Mouse (Mus musculus): Measurements from ENCODE around the gene Duox1. TPM values are rescaled to one million over a fixed set of nuclear protein-coding genes. Genes with fewer than 3 reads are reported as not detected.
A peak's percentile ranks its signal among the peaks of the same experiment; 100 is the strongest.
"Not testable (repeated sequence)": the region's sequence is repeated elsewhere in the genome, so short reads cannot be mapped to it uniquely, and the experiment has no call there.

Duox1 gene
- total and polyA plus RNA-seq, 3 experiments: not detected

GRCm38 (mm10) chr2:122337291-122337690, 21.8 kb downstream of the Duox1 start:
- H3K4me3 ChIP-seq (ENCODE audit: low read depth, low read length): no peak overlapping the region
- peaks cover 13% of the 10 kb centered on the region for H3K27me3 ChIP-seq (ENCODE audit: insufficient read depth, low read length)
- no peaks in the 10 kb centered on the region for H3K36me3 ChIP-seq (replicated peaks)
- H3K9me3 ChIP-seq (replicated peaks): no peaks in the 10 kb centered on the region
- no peak for DNase-seq (ENCODE audit: low spot score)
- TF ChIP-seq GATA2 (IDR thresholded peaks at IDR 0.05; ENCODE audit: borderline replicate concordance, low read depth, low read length): no peak
- no peak for TF ChIP-seq GATA1 (IDR thresholded peaks at IDR 0.05; ENCODE audit: borderline replicate concordance, low read length)
- no peak for TF ChIP-seq CTCF (IDR thresholded peaks at IDR 0.05; ENCODE audit: low read depth, low read length)
- TF ChIP-seq TAL1 (conservative IDR thresholded peaks at IDR 0.05; ENCODE audit: low read depth, low read length): no peak
- no peak for TF ChIP-seq POLR2AphosphoS5 (IDR thresholded peaks at IDR 0.05; ENCODE audit: insufficient replicate concordance, low read depth, low read length)
- no peak for ATAC-seq (ENCODE audit: extremely low read depth, insufficient number of reproducible peaks, low FRiP score, poor library complexity, severe bottlenecking)
- H3K4me1 ChIP-seq (ENCODE audit: insufficient read depth, low read depth, low read length): no peaks in the 10 kb centered on the region

- no peak overlapping the region for H3K4me3 ChIP-seq (ENCODE audit: low read depth, low read length)
- no peak for TF ChIP-seq POLR2AphosphoS5 (IDR thresholded peaks at IDR 0.05; ENCODE audit: insufficient replicate concordance, low read depth, low read length)
- DNase-seq (ENCODE audit: low spot score): no peak
Measured at GRCm38 (mm10) chr2:122345106-122345893, 29.8 kb downstream of the Duox1 start.

DNA sequence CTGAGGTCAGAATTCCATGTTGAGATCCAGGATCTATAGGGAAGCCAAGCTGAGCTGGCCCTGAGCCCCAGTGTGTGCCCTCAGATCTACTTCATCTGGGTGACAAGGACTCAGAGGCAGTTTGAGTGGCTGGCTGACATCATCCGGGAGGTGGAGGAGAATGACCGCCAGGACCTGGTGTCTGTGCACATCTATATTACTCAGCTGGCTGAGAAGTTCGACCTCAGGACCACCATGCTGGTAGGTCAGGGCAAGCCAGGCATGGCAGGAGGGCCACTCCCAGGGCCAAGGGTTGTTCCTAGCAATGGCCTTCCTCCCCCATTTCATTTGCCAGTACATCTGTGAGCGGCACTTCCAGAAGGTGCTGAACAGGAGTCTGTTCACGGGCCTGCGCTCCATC, 30.7 kb downstream of the Duox1 start:
- not testable (repeated sequence) for H3K9me3 ChIP-seq (replicated peaks); H3K36me3 ChIP-seq (replicated peaks); DNase-seq (ENCODE audit: low spot score); H3K4me3 ChIP-seq (ENCODE audit: low read depth, low read length); ATAC-seq (ENCODE audit: extremely low read depth, insufficient number of reproducible peaks, low FRiP score, poor library complexity, severe bottlenecking)
- Histone ChIP-seq H3K27me3 (ENCODE audit: insufficient read depth, low read length) (peaks cover 62% of the 10 kb centered on the region), H3K4me1 (ENCODE audit: insufficient read depth, low read depth, low read length) (peaks cover 16% of the 10 kb centered on the region)

More at GRCm38 (mm10) chr2:122345106-122345893, 29.8 kb downstream of the Duox1 start:
- ATAC-seq (ENCODE audit: extremely low read depth, insufficient number of reproducible peaks, low FRiP score, poor library complexity, severe bottlenecking): no peak
- no peaks in the 10 kb centered on the region for H3K9me3 ChIP-seq (replicated peaks)
- H3K36me3 ChIP-seq (replicated peaks): no peaks in the 10 kb centered on the region
- peaks cover 16% of the 10 kb centered on the region for H3K4me1 ChIP-seq (ENCODE audit: insufficient read depth, low read depth, low read length)
- peaks cover 58% of the 10 kb centered on the region for H3K27me3 ChIP-seq (ENCODE audit: insufficient read depth, low read length)

- no peaks in the 10 kb centered on the region for H3K36me3 ChIP-seq (replicated peaks)
- no peak for TF ChIP-seq GATA1 (IDR thresholded peaks at IDR 0.05; ENCODE audit: borderline replicate concordance, low read length)
- no peak for TF ChIP-seq TAL1 (conservative IDR thresholded peaks at IDR 0.05; ENCODE audit: low read depth, low read length)
- TF ChIP-seq GATA2 (IDR thresholded peaks at IDR 0.05; ENCODE audit: borderline replicate concordance, low read depth, low read length): no peak
- H3K4me1 ChIP-seq (ENCODE audit: insufficient read depth, low read depth, low read length): peaks cover 16% of the 10 kb centered on the region
- no peak for DNase-seq (ENCODE audit: low spot score)
- H3K4me3 ChIP-seq (ENCODE audit: low read depth, low read length): no peak overlapping the region
- H3K27me3 ChIP-seq (ENCODE audit: insufficient read depth, low read length): peaks cover 69% of the 10 kb centered on the region
- ATAC-seq (ENCODE audit: extremely low read depth, insufficient number of reproducible peaks, low FRiP score, poor library complexity, severe bottlenecking): no peak
- H3K9me3 ChIP-seq (replicated peaks): no peaks in the 10 kb centered on the region
Measured at GRCm38 (mm10) chr2:122347257-122347656, 31.8 kb downstream of the Duox1 start.

DNA sequence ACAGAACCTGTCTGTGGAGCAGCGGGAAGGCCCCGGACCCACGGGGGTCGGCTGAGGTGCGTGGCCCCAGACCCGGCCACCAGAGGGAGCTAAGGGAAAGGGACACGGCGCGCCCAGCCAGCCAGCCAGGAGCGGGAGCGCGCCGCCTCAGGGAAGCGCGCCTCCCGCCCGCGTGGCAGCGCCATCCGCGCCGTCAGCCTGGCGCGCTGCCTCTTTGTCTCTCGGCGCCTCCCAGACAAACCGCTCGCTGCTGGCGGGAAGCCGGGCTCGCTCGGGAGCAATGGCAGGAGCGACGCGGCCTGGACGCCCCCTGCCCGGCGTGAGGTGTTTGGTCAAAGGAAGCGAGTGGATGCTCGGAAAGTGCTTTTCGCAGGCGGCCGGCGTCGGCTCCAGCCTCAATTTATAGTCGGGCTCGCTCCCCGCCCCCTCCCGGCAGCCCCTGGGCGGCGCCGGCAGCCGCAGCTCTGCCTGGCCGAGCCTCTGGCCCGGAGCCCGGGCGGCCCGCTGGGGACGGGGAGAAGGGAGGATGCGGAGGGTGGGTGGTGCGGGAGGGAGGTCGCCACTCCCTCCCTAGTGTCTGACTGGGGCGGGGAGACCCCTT, 33.2 kb downstream of the Duox1 start:
- H3K4me3 ChIP-seq (ENCODE audit: low read depth, low read length): peak overlapping the region; percentile 73
- no peaks in the 10 kb centered on the region for H3K36me3 ChIP-seq (replicated peaks)
- no peaks in the 10 kb centered on the region for H3K9me3 ChIP-seq (replicated peaks)
- H3K27me3 ChIP-seq (ENCODE audit: insufficient read depth, low read length): peaks cover 70% of the 10 kb centered on the region
- peaks cover 16% of the 10 kb centered on the region for H3K4me1 ChIP-seq (ENCODE audit: insufficient read depth, low read depth, low read length)
- ATAC-seq (ENCODE audit: extremely low read depth, insufficient number of reproducible peaks, low FRiP score, poor library complexity, severe bottlenecking): peak; percentile 61; the same call in 1 of the 2 replicates
- TF ChIP-seq CTCF (IDR thresholded peaks at IDR 0.05; ENCODE audit: low read depth, low read length): peak; percentile 31; the same call in 1 of the 2 replicates
- no peak for TF ChIP-seq POLR2AphosphoS5 (IDR thresholded peaks at IDR 0.05; ENCODE audit: insufficient replicate concordance, low read depth, low read length)
- TF ChIP-seq GATA2 (IDR thresholded peaks at IDR 0.05; ENCODE audit: borderline replicate concordance, low read depth, low read length): no peak
- peak; percentile 73 for DNase-seq (ENCODE audit: low spot score)

DNA sequence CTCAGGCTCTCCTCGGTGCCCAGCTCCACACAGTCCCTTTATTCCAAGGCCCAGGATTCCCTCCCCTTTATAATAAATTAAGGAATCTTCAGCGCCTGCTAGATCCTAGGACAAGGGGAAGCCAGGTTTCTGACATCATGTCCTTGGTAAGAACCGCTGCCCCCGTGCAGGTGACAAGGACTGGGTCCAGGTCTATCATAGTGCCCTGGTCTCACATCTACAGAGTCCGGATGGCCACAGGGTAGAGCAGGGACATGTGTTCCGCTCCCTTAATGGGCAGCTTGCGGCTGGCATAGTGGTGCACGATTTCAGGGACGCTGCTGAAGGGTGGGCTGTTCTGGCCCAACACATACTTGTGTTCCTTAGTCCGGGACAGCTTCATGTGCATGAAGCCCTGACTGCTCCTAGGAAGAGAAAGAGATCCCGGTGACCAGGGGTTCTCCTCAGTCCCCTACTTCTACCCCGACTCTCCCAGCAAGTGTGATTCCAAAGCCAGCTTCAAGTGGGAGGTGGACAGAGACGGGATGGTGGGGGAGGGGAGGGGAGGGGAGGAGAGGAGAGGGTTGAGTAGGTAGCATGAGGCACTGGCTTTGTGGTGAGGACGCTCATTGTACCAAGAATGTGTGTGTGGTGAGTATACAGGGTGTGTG, 33.8 kb downstream of the Duox1 start:
- Histone ChIP-seq H3K4me1 (ENCODE audit: insufficient read depth, low read depth, low read length) (peaks cover 16% of the 10 kb centered on the region), H3K36me3 (replicated peaks) (no peaks in the 10 kb centered on the region), H3K27me3 (ENCODE audit: insufficient read depth, low read length) (peaks cover 72% of the 10 kb centered on the region), H3K4me3 (ENCODE audit: low read depth, low read length) (peak overlapping the region; percentile 73), H3K9me3 (replicated peaks) (no peaks in the 10 kb centered on the region)
- ATAC-seq (ENCODE audit: extremely low read depth, insufficient number of reproducible peaks, low FRiP score, poor library complexity, severe bottlenecking) (no peak), DNase-seq (ENCODE audit: low spot score) (no peak)
- TF ChIP-seq POLR2AphosphoS5 (IDR thresholded peaks at IDR 0.05; ENCODE audit: insufficient replicate concordance, low read depth, low read length) (no peak), GATA2 (IDR thresholded peaks at IDR 0.05; ENCODE audit: borderline replicate concordance, low read depth, low read length) (no peak), GATA1 (IDR thresholded peaks at IDR 0.05; ENCODE audit: borderline replicate concordance, low read length) (no peak), CTCF (IDR thresholded peaks at IDR 0.05; ENCODE audit: low read depth, low read length) (no peak), TAL1 (conservative IDR thresholded peaks at IDR 0.05; ENCODE audit: low read depth, low read length) (no peak)

Measured in G1E (cell line).